Mouse (Mus musculus): ENCODE data around the gene AC134908.4. TPM values are rescaled to one million over a fixed set of nuclear protein-coding genes. Genes with fewer than 3 reads are reported as not detected.
"Not testable (repeated sequence)": the region's sequence is repeated elsewhere in the genome, so short reads cannot be mapped to it uniquely, and the experiment has no call there.

Gene AC134908.4
- polyA plus RNA-seq, 1 experiment from 2014 or later = 1.0 TPM

- Histone ChIP-seq H3K4me1 (peaks cover 13% of the 10 kb centered on the region), H3K9me3 (no peaks in the 10 kb centered on the region), H3K36me3 (peaks cover 28% of the 10 kb centered on the region), H3K27me3 (replicated peaks) (peaks cover 43% of the 10 kb centered on the region), H3K4me3 (no peak overlapping the region), H3K4me2 (replicated peaks) (no peak overlapping the region), H3K27ac (no peak overlapping the region), H3K9ac (no peak overlapping the region)
- 90% methylated on average over 11 of the region's 11 CpGs for WGBS
- no peak for ATAC-seq (ENCODE audit: low FRiP score, low read depth)
Measured at GRCm38 (mm10) chr17:25817662-25818061, 22.2 kb upstream of the AC134908.4 start.

GRCm38 (mm10) chr17:25813471-25813870, 18.0 kb upstream of the AC134908.4 start:
- 1% methylated on average over 20 of the region's 20 CpGs for WGBS
- peaks cover 31% of the 10 kb centered on the region for H3K4me1 ChIP-seq
- H3K9me3 ChIP-seq = no peaks in the 10 kb centered on the region
- no peak overlapping the region for H3K4me3 ChIP-seq
- H3K4me2 ChIP-seq (replicated peaks) = peak overlapping the region; percentile 34
- ATAC-seq (ENCODE audit: low FRiP score, low read depth) = no peak
- H3K27ac ChIP-seq = no peak overlapping the region
- H3K36me3 ChIP-seq = peaks cover 24% of the 10 kb centered on the region
- no peak overlapping the region; the same call in 1 of the 2 replicates for H3K9ac ChIP-seq
- peaks cover 32% of the 10 kb centered on the region for H3K27me3 ChIP-seq (replicated peaks)

- ATAC-seq (ENCODE audit: low FRiP score, low read depth) = no peak
- H3K9me3 ChIP-seq = no peaks in the 10 kb centered on the region
- H3K4me3 ChIP-seq = no peak overlapping the region
- H3K27ac ChIP-seq = no peak overlapping the region
- peaks cover 36% of the 10 kb centered on the region for H3K4me1 ChIP-seq
- 78% methylated on average over 4 of the region's 4 CpGs for WGBS
- peaks cover 12% of the 10 kb centered on the region for H3K27me3 ChIP-seq (replicated peaks)
- no peak overlapping the region for H3K9ac ChIP-seq
- H3K36me3 ChIP-seq = peaks cover 3% of the 10 kb centered on the region; the same call in 1 of the 2 replicates
- peak overlapping the region; percentile 86 for H3K4me2 ChIP-seq (replicated peaks)
Measured at GRCm38 (mm10) chr17:25810890-25811289, 15.4 kb upstream of the AC134908.4 start.

GRCm38 (mm10) chr17:25809606-25810340, 14.3 kb upstream of the AC134908.4 start:
- 7% methylated on average over 25 of the region's 25 CpGs for WGBS
- peaks cover 36% of the 10 kb centered on the region for H3K4me1 ChIP-seq
- H3K4me3 ChIP-seq = peak overlapping the region; percentile 77
- peak overlapping the region; percentile 87 for H3K9ac ChIP-seq
- peak overlapping the region; percentile 90 for H3K27ac ChIP-seq
- H3K36me3 ChIP-seq = peaks cover 3% of the 10 kb centered on the region; the same call in 1 of the 2 replicates
- peak; percentile 61 for ATAC-seq (ENCODE audit: low FRiP score, low read depth)
- H3K9me3 ChIP-seq = no peaks in the 10 kb centered on the region
- H3K27me3 ChIP-seq (replicated peaks) = peaks cover 12% of the 10 kb centered on the region
- H3K4me2 ChIP-seq (replicated peaks) = peak overlapping the region; percentile 86

- H3K9ac ChIP-seq = peak within 1 kb of the TSS; percentile 87
- under 1% methylated on average over 94 of the region's 100 CpGs for WGBS
- peaks cover 3% of the 10 kb centered on the region; the same call in 1 of the 2 replicates for H3K36me3 ChIP-seq
- H3K9me3 ChIP-seq = no peaks in the 10 kb centered on the region
- H3K4me1 ChIP-seq = peaks cover 36% of the 10 kb centered on the region
- ATAC-seq (ENCODE audit: low FRiP score, low read depth) = peak; percentile 80
- H3K27me3 ChIP-seq (replicated peaks) = peaks cover 12% of the 10 kb centered on the region
- H3K4me2 ChIP-seq (replicated peaks) = peak within 1 kb of the TSS; percentile 86
- peak within 1 kb of the TSS; percentile 77 for H3K4me3 ChIP-seq
- peak within 1 kb of the TSS; percentile 90 for H3K27ac ChIP-seq
Measured at GRCm38 (mm10) chr17:25808789-25809605, 13.5 kb upstream of the AC134908.4 start, which contains the start of gene Fbxl16. Gene Fbxl16 (plus strand): TSS chr17:25809085.

GRCm38 (mm10) chr17:25808028-25808427, 12.6 kb upstream of the AC134908.4 start:
- H3K27me3 ChIP-seq (replicated peaks) = peaks cover 12% of the 10 kb centered on the region
- WGBS = 34% methylated on average over 5 of the region's 5 CpGs

GRCm38 (mm10) chr17:25807452-25807851, 12.0 kb upstream of the AC134908.4 start:
- peaks cover 12% of the 10 kb centered on the region for H3K27me3 ChIP-seq (replicated peaks)

More at GRCm38 (mm10) chr17:25808028-25808427, 12.6 kb upstream of the AC134908.4 start:
- H3K27ac ChIP-seq = peak overlapping the region; percentile 90; the same call in 1 of the 2 replicates
- H3K9me3 ChIP-seq = no peaks in the 10 kb centered on the region
- peak overlapping the region; percentile 87; the same call in 1 of the 2 replicates for H3K9ac ChIP-seq
- peaks cover 3% of the 10 kb centered on the region; the same call in 1 of the 2 replicates for H3K36me3 ChIP-seq
- H3K4me3 ChIP-seq = no peak overlapping the region
- H3K4me1 ChIP-seq = peaks cover 39% of the 10 kb centered on the region
- H3K4me2 ChIP-seq (replicated peaks) = peak overlapping the region; percentile 86
- ATAC-seq (ENCODE audit: low FRiP score, low read depth) = no peak

GRCm38 (mm10) chr17:25806507-25806906, 11.0 kb upstream of the AC134908.4 start:
- no peak overlapping the region for H3K4me3 ChIP-seq
- H3K9ac ChIP-seq = no peak overlapping the region
- 71% methylated on average over 4 of the region's 4 CpGs for WGBS
- H3K4me1 ChIP-seq = peaks cover 44% of the 10 kb centered on the region
- H3K4me2 ChIP-seq (replicated peaks) = no peak overlapping the region
- H3K27ac ChIP-seq = no peak overlapping the region
- no peaks in the 10 kb centered on the region for H3K36me3 ChIP-seq
- H3K27me3 ChIP-seq (replicated peaks) = peaks cover 9% of the 10 kb centered on the region
- no peak for ATAC-seq (ENCODE audit: low FRiP score, low read depth)
- no peaks in the 10 kb centered on the region for H3K9me3 ChIP-seq

More at GRCm38 (mm10) chr17:25807452-25807851, 12.0 kb upstream of the AC134908.4 start:
- not testable (repeated sequence) for ATAC-seq (ENCODE audit: low FRiP score, low read depth); H3K4me3 ChIP-seq; H3K9me3 ChIP-seq; H3K36me3 ChIP-seq; H3K27ac ChIP-seq; H3K9ac ChIP-seq; H3K4me2 ChIP-seq (replicated peaks)
- H3K4me1 ChIP-seq = peaks cover 39% of the 10 kb centered on the region
- WGBS = 54% methylated on average over 2 of the region's 2 CpGs

GRCm38 (mm10) chr17:25802825-25803517, 7.5 kb upstream of the AC134908.4 start:
- H3K27me3 ChIP-seq (replicated peaks) = no peaks in the 10 kb centered on the region
- 8% methylated on average over 10 of the region's 10 CpGs for WGBS
- no peaks in the 10 kb centered on the region for H3K36me3 ChIP-seq
- peak overlapping the region; percentile 77 for H3K27ac ChIP-seq
- H3K9ac ChIP-seq = 0 out of 2 replicates have a peak overlapping the region, but pooled peaks have one; percentile 26
- peak; percentile 93 for ATAC-seq (ENCODE audit: low FRiP score, low read depth)
- peak overlapping the region; percentile 41 for H3K4me2 ChIP-seq (replicated peaks)
- peaks cover 20% of the 10 kb centered on the region for H3K4me1 ChIP-seq
- H3K4me3 ChIP-seq = no peak overlapping the region
- H3K9me3 ChIP-seq = no peaks in the 10 kb centered on the region

GRCm38 (mm10) chr17:25801029-25801428, 5.6 kb upstream of the AC134908.4 start:
- Histone ChIP-seq H3K27ac (no peak overlapping the region), H3K4me3 (no peak overlapping the region), H3K4me2 (replicated peaks) (no peak overlapping the region), H3K27me3 (replicated peaks) (no peaks in the 10 kb centered on the region), H3K9ac (no peak overlapping the region), H3K9me3 (no peaks in the 10 kb centered on the region), H3K36me3 (no peaks in the 10 kb centered on the region), H3K4me1 (peaks cover 32% of the 10 kb centered on the region)
- 9% methylated on average over 6 of the region's 6 CpGs for WGBS
- ATAC-seq (ENCODE audit: low FRiP score, low read depth) = no peak

- peak; percentile 44; the same call in 1 of the 2 replicates for ATAC-seq (ENCODE audit: low FRiP score, low read depth)
- H3K4me1 ChIP-seq = peaks cover 49% of the 10 kb centered on the region
Measured at GRCm38 (mm10) chr17:25796951-25797369, 1.5 kb upstream of the AC134908.4 start, which contains the start of gene Metrn. Gene Metrn (minus strand): TSS chr17:25797136.

More at GRCm38 (mm10) chr17:25796951-25797369, 1.5 kb upstream of the AC134908.4 start, which contains the start of gene Metrn:
- peak within 1 kb of the TSS; percentile 80 for H3K4me3 ChIP-seq
- H3K27me3 ChIP-seq (replicated peaks) = no peaks in the 10 kb centered on the region
- H3K9ac ChIP-seq = peak within 1 kb of the TSS; percentile 72
- under 1% methylated on average over 35 of the region's 35 CpGs for WGBS
- H3K9me3 ChIP-seq = no peaks in the 10 kb centered on the region
- peak within 1 kb of the TSS; percentile 95 for H3K4me2 ChIP-seq (replicated peaks)
- peak within 1 kb of the TSS; percentile 47 for H3K27ac ChIP-seq
- no peaks in the 10 kb centered on the region for H3K36me3 ChIP-seq
